Mouse (Mus musculus) brain, adult 2 months (tissue): ENCODE data around the gene Bnip2.
A peak's percentile ranks its signal among the peaks of the same experiment; 100 is the strongest.

Experiments used
- DNase-seq: peaks from one replicate; pipeline ENCODE4 v3.0.0; 2011; ENCODE audit warnings: low read depth, low spot score

Bnip2 gene

GRCm38 (mm10) chr9:69989303-69990121 lies at the start of gene Bnip2:
Gene Bnip2, plus strand, starts transcription at chr9:69989466.
- peak; percentile 96 for DNase-seq

- no peak for DNase-seq
These were observed 48.3 kb upstream of the Bnip2 start for GRCm38 (mm10) chr9:69940839-69941490.

GRCm38 (mm10) chr9:69941556-69941955 lies 47.7 kb upstream of the Bnip2 start:
- no peak for DNase-seq

DNA sequence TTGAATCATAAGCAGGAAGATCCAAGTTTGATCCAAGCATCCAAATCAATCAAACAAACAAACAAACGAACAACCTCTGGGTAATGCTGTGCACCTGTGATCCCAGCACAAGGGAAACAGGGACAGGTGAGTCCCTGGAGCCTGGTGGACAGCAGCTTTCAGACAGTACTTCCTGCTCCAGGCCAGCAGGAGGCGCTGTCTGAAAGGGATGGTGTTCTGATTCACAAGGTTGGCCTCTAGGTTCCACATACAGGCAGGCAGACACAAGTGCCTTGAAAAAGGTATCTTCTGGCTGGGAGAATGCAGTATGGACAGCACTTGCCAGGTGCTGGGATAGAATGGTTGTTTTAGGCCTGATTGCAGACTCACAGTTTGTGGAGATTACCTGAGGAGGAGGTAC lies 40.3 kb upstream of the Bnip2 start:
- DNase-seq = peak; percentile 38

DNA sequence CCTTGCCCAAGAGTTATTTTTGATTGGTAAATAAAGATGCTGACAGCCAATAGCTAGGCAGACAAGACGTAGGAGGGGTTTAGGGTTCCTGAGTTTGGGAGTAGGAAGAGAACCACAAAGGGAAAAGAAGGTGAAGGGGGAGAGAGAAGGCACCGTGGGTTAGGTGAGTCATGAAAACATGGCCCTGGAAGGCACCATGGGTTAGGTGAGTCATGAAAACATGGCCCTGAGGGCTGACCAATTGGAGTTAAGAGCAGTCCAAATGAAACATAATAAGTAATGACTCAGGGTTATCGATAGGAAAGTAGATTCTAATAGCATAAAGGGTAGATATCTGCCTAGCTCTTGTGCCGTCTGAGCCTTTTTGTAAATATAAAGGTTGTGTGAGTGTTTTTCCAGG lies 39.6 kb upstream of the Bnip2 start:
- no peak for DNase-seq

GRCm38 (mm10) chr9:69961007-69961406 lies 28.3 kb upstream of the Bnip2 start:
- DNase-seq = no peak

DNA sequence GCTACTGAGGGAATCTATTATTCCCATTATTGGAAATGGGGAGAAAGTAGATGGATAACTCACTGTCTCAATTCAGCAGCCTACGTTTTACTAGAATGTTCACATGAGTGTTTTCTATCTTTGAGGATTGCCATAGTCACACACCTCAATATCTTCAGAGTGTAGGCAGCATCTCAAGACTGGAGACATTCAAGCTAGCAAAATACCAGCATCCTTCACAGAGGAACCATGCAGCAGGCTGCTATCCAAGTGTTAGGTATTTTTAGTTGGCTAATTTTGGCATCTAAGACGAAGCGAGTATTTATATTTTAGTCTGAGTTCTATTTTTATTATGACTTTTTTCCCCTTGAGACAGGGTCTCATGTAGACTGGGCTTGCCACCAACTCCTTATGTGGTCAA lies 24.9 kb upstream of the Bnip2 start:
- peak; percentile 58 for DNase-seq

DNA sequence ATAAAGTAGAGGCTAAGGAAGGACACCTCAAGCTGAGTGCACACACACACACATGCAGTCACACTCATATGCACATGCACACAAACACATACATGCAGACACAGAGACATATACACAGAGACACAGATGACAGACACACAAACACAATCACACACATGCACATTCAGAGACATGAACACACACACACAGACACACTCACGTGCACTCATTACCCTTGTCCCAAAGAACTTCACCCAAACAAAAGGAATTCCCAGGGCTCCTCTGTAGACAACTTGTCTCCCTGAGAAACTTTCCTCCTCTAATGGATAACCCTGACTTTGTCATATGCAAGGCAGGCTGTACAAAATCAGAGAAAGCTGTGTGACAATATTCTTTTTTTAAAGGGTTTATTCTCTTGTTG lies 3.7 kb upstream of the Bnip2 start:
- no peak for DNase-seq

DNA sequence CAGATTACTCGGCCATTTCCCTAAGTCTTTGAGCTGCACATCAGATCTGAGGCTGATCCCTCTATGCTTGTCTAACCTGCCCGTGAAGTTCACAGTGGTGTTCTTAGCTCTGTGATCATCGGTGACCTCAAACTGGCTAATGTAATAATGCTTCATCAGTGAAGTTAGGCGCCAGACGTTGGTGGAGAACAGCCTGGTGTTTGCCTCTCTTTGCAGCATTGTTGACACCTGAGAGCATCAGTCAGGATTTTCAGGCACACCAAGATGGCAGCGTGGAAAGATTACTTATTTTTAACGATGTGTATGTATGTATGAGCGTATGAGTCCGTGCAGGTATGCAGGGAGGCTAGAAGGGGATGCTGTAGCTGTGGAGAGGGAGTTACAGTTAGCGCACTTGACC lies 3.2 kb upstream of the Bnip2 start:
- DNase-seq = no peak

DNA sequence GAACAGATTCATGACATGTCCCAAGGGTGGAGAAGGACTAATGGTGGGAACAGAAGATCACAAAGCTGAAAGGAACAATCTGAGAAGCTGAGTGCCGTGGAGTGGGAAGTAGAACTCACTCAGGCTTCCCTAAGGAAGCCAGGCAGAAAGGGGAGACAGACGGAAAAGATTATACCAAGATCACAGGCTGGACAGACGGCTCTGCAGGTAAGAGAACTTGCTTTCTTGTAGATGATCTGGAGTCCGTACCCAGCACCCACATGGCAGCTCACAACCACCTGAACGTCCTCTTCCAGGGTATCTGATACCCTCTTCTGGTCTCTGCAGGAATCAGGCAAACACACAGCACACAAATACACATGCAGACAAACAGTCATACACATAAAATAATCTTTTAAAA lies 2.7 kb upstream of the Bnip2 start:
- no peak for DNase-seq

- peak; percentile 80 for DNase-seq
These were observed 1.7 kb upstream of the Bnip2 start for GRCm38 (mm10) chr9:69987579-69987978.

DNA sequence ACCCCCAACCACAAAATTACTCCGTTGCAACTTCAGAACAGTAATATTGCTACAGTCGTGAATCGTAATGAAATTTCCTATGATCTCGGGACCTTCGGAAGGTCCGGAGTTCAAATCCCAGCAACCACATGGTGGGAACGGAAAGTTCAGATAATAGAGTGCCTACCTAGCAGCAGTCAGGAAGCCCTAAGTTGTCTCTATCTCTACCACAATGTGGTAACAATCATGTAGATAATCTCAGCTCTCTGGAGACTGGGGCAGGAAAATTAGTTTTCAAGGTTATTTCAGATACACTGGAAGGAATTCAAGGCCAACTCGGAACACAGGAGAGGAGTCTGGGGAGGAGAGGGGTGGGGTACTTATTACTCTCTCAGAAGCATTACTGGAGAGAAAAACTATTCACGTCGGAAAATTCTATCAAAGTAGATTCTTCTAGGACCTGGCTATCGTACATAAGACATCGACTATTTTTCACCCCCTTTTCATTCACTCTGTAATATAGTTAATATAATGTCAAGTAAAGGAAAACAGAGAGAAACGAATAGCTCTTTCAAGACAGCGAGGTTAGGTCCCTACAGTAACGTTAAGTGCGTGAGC lies 462 bp upstream of the Bnip2 start:
- DNase-seq = no peak

GRCm38 (mm10) chr9:69990346-69990745 lies 1.1 kb downstream of the Bnip2 start:
- no peak for DNase-seq

- no peak for DNase-seq
These were observed 3.6 kb downstream of the Bnip2 start for GRCm38 (mm10) chr9:69992841-69993277.

DNA sequence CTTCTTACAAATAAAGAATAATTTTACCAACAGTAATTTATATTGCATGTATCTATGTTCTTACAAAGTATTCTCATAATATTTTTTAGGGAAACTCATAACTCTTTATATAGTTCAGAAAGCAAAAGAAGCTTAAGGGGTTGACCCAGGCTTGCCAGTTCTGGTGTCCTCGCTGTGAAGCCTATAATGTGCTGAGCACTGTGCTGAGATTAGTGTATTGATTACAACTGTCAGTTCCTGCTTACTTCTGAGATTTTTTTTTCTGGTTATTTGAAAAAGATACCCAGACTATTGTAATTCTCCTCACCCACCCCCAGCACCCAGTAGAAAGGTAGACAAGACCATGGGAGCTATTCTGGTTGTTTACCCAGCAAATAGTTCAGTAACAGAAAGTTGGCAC lies 4.2 kb downstream of the Bnip2 start:
- no peak for DNase-seq

GRCm38 (mm10) chr9:69994547-69994946 lies 5.3 kb downstream of the Bnip2 start:
- DNase-seq = peak; percentile 43

DNA sequence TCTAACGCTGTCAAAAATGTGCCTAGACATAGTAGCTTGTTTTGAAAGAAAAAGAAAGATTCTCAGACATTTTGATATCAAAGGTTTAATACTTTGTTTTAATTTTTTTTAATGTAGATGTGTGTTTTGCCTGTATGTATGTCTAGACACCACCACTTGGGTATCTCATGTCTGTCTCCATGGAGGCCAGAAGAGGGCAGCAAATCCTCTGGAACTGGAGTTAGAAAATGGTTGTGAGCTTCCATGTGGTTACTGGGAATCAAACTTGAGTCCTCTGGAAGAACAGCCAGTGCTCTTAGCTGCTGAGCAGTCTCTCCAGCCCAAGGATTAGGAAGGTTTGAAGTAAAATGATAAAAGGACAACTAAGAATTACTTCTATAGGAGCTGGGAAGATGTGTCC lies 10.1 kb downstream of the Bnip2 start:
- no peak for DNase-seq

DNA sequence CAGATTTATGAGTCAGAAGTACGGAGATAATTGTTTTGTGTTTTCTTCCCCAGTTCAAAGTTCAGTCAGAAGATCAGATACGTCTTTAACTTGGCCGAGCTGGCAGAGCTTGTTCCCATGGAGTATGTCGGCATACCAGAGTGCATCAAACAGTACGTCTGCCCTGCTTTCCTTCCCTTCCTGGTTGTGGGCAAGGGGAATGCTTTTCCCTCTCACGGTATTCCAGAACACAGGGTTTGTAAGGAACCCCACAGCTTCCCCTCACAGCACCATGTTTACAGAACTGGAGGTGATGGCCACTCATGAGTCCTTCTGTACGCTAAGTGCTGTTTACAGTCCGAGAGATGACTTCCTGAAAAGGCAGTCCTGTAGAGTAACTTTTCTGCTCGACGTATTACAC lies 14.2 kb downstream of the Bnip2 start:
- DNase-seq = no peak

- no peak for DNase-seq
These were observed 17.7 kb downstream of the Bnip2 start for GRCm38 (mm10) chr9:70006984-70007383.

DNA sequence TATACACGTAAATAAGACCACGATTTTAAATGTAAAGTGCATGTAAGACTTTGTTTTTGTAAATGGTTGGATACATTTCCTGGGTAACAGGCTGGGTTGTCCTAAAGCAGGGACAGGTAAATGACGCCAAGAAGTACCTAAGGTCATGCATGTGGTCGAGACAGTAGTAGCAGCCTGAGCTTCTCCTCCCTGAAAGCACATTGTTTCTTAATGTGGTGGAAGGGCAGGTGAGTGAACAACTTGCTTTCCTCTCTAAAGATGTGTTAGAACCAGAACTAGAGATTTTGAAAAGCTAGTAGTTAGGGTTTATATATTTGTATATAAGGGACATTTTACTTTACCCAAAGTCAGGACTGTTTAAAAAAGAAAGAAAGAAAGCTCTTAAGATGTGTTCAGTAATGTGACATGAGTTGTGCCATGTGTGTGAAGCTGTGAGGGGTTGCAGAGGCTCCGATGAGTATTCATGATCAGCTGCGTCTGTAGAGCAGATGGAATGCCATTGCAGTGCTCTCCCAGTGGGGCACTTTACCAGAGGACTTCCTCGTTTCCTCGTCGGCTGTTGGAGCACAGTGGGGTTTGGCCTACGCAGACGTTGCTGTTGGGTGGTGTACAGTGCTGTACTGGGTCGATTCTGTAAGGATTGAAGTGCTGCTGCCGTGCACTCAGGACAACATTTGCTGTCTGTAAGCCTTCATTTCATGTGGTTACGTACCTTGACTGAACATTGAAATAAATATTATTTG lies 18.4 kb downstream of the Bnip2 start:
- DNase-seq = no peak

DNA sequence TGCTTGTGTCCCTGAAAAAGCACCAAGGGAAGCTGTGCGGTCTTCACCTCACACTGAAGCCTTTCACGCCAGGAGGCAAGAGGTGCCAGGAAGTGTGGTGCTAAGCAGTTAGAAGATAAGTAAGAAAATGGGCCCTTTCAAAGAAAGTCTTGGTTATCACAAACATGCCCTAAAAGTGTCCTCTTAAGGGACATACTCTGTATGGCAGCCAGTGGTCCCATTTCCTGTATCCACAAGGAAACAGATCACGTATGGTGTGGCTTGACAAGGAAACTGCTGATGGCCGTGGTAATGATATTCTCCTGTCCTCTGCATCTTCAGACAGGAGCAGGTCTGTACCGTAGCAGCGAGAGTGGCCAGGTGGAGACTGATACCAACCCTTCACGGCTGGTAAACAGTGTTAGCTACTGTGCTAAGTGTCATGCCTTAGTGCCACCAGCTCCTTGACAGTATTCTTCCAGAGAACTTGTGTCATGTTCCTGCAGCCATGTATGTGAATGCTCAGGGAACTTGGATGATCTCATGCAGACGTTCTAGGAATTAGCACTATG lies 20.6 kb downstream of the Bnip2 start:
- DNase-seq = no peak
